Mouse (Mus musculus) testis, adult 2 months (tissue): ENCODE data around the gene Gmcl1. TPM values are rescaled to one million over a fixed set of nuclear protein-coding genes. Genes with fewer than 3 reads are reported as not detected.
A peak's percentile ranks its signal among the peaks of the same experiment; 100 is the strongest.

Source experiments
- H3K27ac ChIP-seq: fragments of 200-500 bp; 2 replicates; pipeline ENCODE4 v1.5.1; 2012; ENCODE audit warnings: low read depth, low read length; ENCODE audit not compliant: control insufficient read depth, insufficient read depth
- H3K27me3 ChIP-seq: fragments of 200-500 bp; 2 replicates; pipeline ENCODE4 v1.6.1; 2012; ENCODE audit warnings: mild to moderate bottlenecking, low read length, moderate library complexity; ENCODE audit not compliant: control insufficient read depth, insufficient read depth
- H3K36me3 ChIP-seq: fragments of 200-500 bp; 2 replicates; pipeline ENCODE4 v1.6.1; 2012; ENCODE audit warnings: mild to moderate bottlenecking, low read length; ENCODE audit not compliant: control insufficient read depth, insufficient read depth
- H3K4me1 ChIP-seq: fragments of 200-500 bp; 2 replicates; pipeline ENCODE4 v1.6.1; 2012; ENCODE audit warnings: low read length; ENCODE audit not compliant: control insufficient read depth, insufficient read depth
- H3K4me3 ChIP-seq: fragments of 200-500 bp; 2 replicates; pipeline ENCODE4 v1.5.1; 2012; ENCODE audit warnings: low read depth, mild to moderate bottlenecking, low read length, moderate library complexity, mixed read lengths; ENCODE audit not compliant: control insufficient read depth
- CTCF ChIP-seq: fragments of 200-500 bp; IDR thresholded peaks from 2 replicates; pipeline ENCODE4 v1.5.1; 2012; ENCODE audit warnings: low read depth, mild to moderate bottlenecking, inconsistent platforms, low read length, moderate library complexity; ENCODE audit not compliant: control insufficient read depth, insufficient read depth, insufficient replicate concordance
- POLR2A ChIP-seq: fragments of 200-500 bp; IDR thresholded peaks from 2 replicates; pipeline ENCODE4 v1.6.1; 2012; ENCODE audit warnings: low read depth, mild to moderate bottlenecking, inconsistent platforms, low read length, moderate library complexity; ENCODE audit not compliant: control insufficient read depth
- polyA plus RNA-seq: library from polyadenylated mRNA; depleted of rRNA; stranded (reverse); fragments of >200 nt; gene quantifications from 2 replicates; pipeline ENCODE4 v1.2.3, GENCODE M21; 2012

Gmcl1 gene
- polyA plus RNA-seq, 1 experiment = 51.2 TPM

GRCm38 (mm10) chr6:86754105-86754863, 21.1 kb upstream of the Gmcl1 start:
- Histone ChIP-seq H3K36me3 (no peaks in the 10 kb centered on the region), H3K27ac (no peak overlapping the region), H3K27me3 (no peaks in the 10 kb centered on the region), H3K4me1 (no peaks in the 10 kb centered on the region), H3K4me3 (no peak overlapping the region)
- TF ChIP-seq POLR2A = no peak
- TF ChIP-seq CTCF = peak; percentile 14; the same call in 1 of the 2 replicates

- Histone ChIP-seq H3K36me3 (no peaks in the 10 kb centered on the region), H3K27ac (no peak overlapping the region), H3K27me3 (no peaks in the 10 kb centered on the region), H3K4me3 (no peak overlapping the region), H3K4me1 (no peaks in the 10 kb centered on the region)
- no peak for TF ChIP-seq CTCF
These were observed 19.8 kb upstream of the Gmcl1 start for GRCm38 (mm10) chr6:86752843-86753485.

- Histone ChIP-seq H3K4me3 (no peak overlapping the region), H3K36me3 (no peaks in the 10 kb centered on the region), H3K4me1 (no peaks in the 10 kb centered on the region), H3K27me3 (no peaks in the 10 kb centered on the region), H3K27ac (no peak overlapping the region)
- TF ChIP-seq CTCF (no peak), POLR2A (no peak)
These were observed 17.8 kb upstream of the Gmcl1 start for GRCm38 (mm10) chr6:86750961-86751360.

GRCm38 (mm10) chr6:86749817-86750216, 16.6 kb upstream of the Gmcl1 start:
- H3K27me3 ChIP-seq = no peaks in the 10 kb centered on the region
- TF ChIP-seq CTCF = no peak
- TF ChIP-seq POLR2A = no peak
- no peaks in the 10 kb centered on the region for H3K36me3 ChIP-seq
- no peak overlapping the region for H3K27ac ChIP-seq
- no peak overlapping the region for H3K4me3 ChIP-seq
- H3K4me1 ChIP-seq = no peaks in the 10 kb centered on the region

GRCm38 (mm10) chr6:86747171-86747570, 14.0 kb upstream of the Gmcl1 start:
- Histone ChIP-seq H3K36me3 (no peaks in the 10 kb centered on the region), H3K27ac (no peak overlapping the region), H3K4me3 (no peak overlapping the region), H3K4me1 (no peaks in the 10 kb centered on the region), H3K27me3 (no peaks in the 10 kb centered on the region)
- TF ChIP-seq POLR2A (no peak), CTCF (no peak)

- Histone ChIP-seq H3K27ac (no peak overlapping the region), H3K27me3 (no peaks in the 10 kb centered on the region), H3K4me3 (no peak overlapping the region), H3K4me1 (no peaks in the 10 kb centered on the region), H3K36me3 (no peaks in the 10 kb centered on the region)
- no peak for TF ChIP-seq CTCF
- TF ChIP-seq POLR2A = no peak
These were observed 7.5 kb upstream of the Gmcl1 start for GRCm38 (mm10) chr6:86740652-86741051.

GRCm38 (mm10) chr6:86736830-86737229, 3.6 kb upstream of the Gmcl1 start:
- Histone ChIP-seq H3K27ac (no peak overlapping the region), H3K4me3 (no peak overlapping the region), H3K4me1 (peaks cover 4% of the 10 kb centered on the region; the same call in 1 of the 2 replicates), H3K27me3 (no peaks in the 10 kb centered on the region), H3K36me3 (no peaks in the 10 kb centered on the region; the same call in 1 of the 2 replicates)
- TF ChIP-seq CTCF = no peak
